Mouse (Mus musculus) splenic B cell, adult 2 months (primary cell): ENCODE measurements around the gene Ip6k2.

ENCODE experiments used
- DNase-seq: peaks from one replicate; pipeline ENCODE4 v3.0.0-alpha.2; 2011; ENCODE audit warnings: low read depth, low spot score
- H3K27me3 ChIP-seq: 2 replicates; pipeline ENCODE4 v1.6.1; 2012; ENCODE audit warnings: mild to moderate bottlenecking, low read length, moderate library complexity, mixed read lengths; ENCODE audit not compliant: control insufficient read depth, poor library complexity, insufficient read depth, severe bottlenecking
- H3K36me3 ChIP-seq: 2 replicates; pipeline ENCODE4 v1.6.1; 2012; ENCODE audit warnings: mild to moderate bottlenecking, low read length, moderate library complexity, mixed read lengths; ENCODE audit not compliant: control insufficient read depth, poor library complexity, insufficient read depth, severe bottlenecking

Gene Ip6k2

DNA sequence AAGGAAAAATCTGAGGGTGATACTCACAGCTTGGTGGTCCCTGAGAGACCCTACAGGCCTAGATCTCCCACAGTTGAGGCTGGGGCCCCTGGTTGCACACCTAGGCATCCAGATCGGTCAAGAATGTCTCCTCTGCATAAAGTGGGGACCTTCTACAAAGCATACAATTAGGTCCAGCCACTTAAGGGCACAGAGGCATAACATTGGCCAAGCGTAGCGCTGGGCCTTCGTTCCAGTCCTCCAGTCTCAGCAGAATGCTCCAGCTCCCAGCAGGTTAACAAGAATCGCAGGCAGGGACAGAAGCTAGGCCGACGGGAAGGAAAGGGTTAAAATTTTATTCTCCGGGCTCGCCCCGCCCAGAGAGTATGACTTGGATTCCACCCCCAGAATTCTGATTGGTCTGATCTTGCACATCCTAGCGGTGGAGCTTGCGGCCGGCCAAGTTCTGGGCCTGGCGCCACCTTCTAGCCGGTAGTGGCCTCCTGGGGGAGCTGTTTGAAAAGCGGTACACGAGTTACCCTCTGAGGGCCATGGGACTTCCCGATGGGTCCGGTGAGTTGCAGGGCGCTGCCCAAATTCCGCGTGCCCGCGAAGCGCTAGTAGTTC lies 70.1 kb downstream of the Ip6k2 start:
- peak; percentile 96 for DNase-seq
- Histone ChIP-seq H3K36me3 (no peaks in the 10 kb centered on the region), H3K27me3 (no peaks in the 10 kb centered on the region)

DNA sequence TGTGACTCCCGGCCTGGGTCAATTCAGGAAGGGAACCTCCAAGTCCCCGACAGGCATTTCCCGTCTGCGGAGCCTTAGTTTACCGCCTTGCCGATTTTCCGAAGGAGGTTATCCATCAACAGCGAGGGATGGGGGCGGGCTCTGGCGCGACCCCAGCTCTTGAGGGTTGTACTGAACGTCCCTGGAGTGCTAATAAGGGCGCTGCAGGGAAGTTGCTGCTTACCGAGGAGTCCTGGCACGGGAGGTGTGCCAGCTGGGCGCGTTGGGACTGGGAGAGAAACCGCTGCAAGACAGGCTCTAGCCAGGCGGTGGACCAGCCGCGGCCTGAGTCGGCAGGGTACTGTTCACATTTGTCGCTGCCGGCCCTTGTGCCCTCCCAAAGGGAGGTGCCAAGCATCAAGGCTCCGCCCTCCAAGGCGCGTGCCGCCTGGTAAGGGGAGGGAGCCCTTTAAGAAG lies 70.7 kb downstream of the Ip6k2 start:
- Histone ChIP-seq H3K36me3 (no peaks in the 10 kb centered on the region; the same call in 1 of the 2 replicates), H3K27me3 (no peaks in the 10 kb centered on the region)
- peak; percentile 89 for DNase-seq

DNA sequence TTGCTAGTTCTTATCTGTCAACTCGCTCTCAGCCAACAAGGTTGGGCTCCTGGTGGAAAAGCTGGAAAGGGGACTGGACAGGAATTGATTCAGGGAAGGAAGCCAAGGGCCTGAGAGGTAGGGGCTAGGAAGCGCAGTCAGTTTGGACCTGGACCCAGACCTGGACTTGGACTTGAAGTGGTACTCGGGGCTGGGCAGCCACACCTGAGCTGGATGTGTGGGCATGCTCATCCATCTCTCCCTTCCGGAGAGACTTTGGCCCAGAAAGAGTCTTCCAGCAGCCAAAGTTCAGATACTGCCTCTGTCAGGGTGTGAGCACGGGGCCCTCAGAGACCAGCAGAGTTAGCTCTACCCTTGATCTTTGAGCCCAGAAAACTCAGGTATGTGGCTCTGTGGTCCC lies 71.7 kb downstream of the Ip6k2 start:
- H3K36me3 ChIP-seq: no peaks in the 10 kb centered on the region; the same call in 1 of the 2 replicates
- no peak for DNase-seq
- H3K27me3 ChIP-seq: no peaks in the 10 kb centered on the region
